Mouse (Mus musculus) c-Kit-negative CD71-positive TER-119-positive erythroid progenitor cells, embryonic 14.5 days (primary cell): Measurements from ENCODE around the gene Lrp5.

Source experiments
- DNase-seq: peaks from one replicate; pipeline ENCODE4 v3.0.0-alpha.2; 2013; ENCODE audit warnings: low read depth, low spot score

Lrp5 gene

GRCm38 (mm10) chr19:3556169-3556827, 130.1 kb downstream of the Lrp5 start:
- no peak for DNase-seq

GRCm38 (mm10) chr19:3554785-3555184, 131.6 kb downstream of the Lrp5 start:
- DNase-seq: no peak

GRCm38 (mm10) chr19:3551573-3552159, 134.7 kb downstream of the Lrp5 start:
- DNase-seq: no peak

- no peak for DNase-seq
Measured at GRCm38 (mm10) chr19:3550101-3550500, 136.3 kb downstream of the Lrp5 start.

GRCm38 (mm10) chr19:3549263-3549662, 137.1 kb downstream of the Lrp5 start:
- DNase-seq: no peak

- DNase-seq: no peak
Measured at GRCm38 (mm10) chr19:3548311-3548710, 138.1 kb downstream of the Lrp5 start.

GRCm38 (mm10) chr19:3544995-3545394, 141.4 kb downstream of the Lrp5 start:
- no peak for DNase-seq

- DNase-seq: no peak
Measured at GRCm38 (mm10) chr19:3542591-3542990, 143.8 kb downstream of the Lrp5 start.

- no peak for DNase-seq
Measured at GRCm38 (mm10) chr19:3540997-3541396, 145.4 kb downstream of the Lrp5 start.

GRCm38 (mm10) chr19:3540254-3540653, 146.1 kb downstream of the Lrp5 start:
- DNase-seq: no peak

GRCm38 (mm10) chr19:3539456-3539855, 146.9 kb downstream of the Lrp5 start:
- no peak for DNase-seq

GRCm38 (mm10) chr19:3537658-3538057, 148.7 kb downstream of the Lrp5 start:
- no peak for DNase-seq

- no peak for DNase-seq
Measured at GRCm38 (mm10) chr19:3534945-3535344, 151.4 kb downstream of the Lrp5 start.
